Mouse (Mus musculus) heart, postnatal 0 days (tissue): Measurements from ENCODE around the gene Cdc14a.

Experiments used
- CTCF ChIP-seq: IDR thresholded peaks from 2 replicates; pipeline ENCODE4 v1.5.1; 2016; ENCODE audit warnings: antibody characterized with exemption, control low read depth, low read depth
- EP300 ChIP-seq: IDR thresholded peaks from 2 replicates; pipeline ENCODE4 v1.6.1; 2016; ENCODE audit warnings: antibody characterized with exemption, low read depth

GRCm38 (mm10) chr3:116256104-116256503, 167.7 kb downstream of the Cdc14a start:
- TF ChIP-seq EP300 (no peak), CTCF (no peak)
